Mouse (Mus musculus) cerebellum, postnatal 25 days (tissue): ENCODE measurements around the gene Eif3k.

Experiments used
- DNase-seq, 2 experiments: peaks; one replicate each; pipeline ENCODE4 v3.0.0; 2021; ENCODE audit warnings: mixed read lengths in 2 of 2

Eif3k gene

GRCm38 (mm10) chr7:28957997-28958725, 23.5 kb downstream of the Eif3k start:
- DNase-seq: no peak

DNA sequence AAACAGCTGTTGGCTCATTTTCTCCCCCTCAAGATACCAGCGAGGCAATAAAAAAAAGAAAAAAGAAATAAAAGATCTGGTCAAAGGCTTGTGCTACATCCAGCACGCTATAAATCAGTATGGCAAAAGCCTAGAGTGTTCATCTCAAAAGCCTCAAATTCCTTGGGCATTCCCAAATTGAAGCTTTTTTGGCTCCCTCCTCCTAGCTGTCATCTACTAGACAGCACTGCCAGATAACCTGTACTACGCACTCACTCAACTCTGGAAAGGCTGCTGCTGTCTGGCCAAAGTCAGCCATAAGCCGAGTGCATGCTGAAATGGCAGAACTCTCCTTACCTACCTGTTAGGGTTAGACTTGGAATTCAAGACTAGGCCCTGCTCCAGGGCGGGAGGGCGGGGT, 24.4 kb downstream of the Eif3k start:
- no peak for DNase-seq

- DNase-seq: no peak
Measured at GRCm38 (mm10) chr7:28956270-28956669, 25.4 kb downstream of the Eif3k start.

DNA sequence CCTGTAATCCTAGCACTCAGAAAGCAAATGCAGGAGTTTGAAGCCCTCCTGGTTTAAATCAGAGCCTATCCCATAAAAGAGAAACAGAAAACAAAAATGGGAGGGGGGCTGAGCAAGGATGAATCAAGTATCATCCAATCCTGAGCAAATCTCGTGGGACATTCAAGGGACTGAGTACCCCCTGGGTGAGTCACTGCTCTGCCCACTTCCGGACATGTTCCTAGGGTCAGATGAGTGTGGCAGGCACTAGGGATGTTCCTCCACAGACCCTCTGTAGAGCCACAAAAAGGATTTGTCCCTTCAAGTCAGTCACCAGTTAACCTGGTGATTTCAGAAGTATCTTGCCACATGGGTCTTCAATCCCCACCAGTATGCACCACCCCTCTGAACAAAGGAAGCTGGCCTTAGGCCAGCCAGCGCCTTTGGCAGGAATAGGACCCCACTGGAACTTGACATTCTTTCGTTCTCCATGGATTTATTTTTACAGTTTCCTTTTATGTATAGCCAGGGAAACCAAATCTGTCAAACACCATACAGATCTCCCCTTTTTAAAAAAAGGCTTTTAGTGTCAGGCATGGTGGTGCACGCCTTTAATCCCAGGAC, 26.3 kb downstream of the Eif3k start:
- DNase-seq: no peak

DNA sequence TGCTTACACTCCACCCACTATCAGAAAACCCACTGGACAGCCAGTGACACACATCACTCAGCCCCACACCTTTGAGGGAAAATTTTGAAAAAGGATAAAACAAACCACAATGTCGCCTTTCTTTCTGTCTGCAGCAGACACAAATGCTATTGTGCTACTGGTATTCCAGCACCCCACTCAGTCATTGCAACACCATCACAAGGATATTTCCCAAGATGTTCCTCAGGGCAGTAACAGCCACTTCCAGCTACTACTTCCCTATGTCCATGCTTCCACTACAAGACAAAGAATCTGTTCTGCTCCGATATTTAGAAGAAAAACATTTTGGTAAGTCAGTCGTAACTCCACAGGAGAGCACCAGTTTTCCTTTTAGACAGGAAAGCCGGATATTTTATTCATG, 26.9 kb downstream of the Eif3k start:
- DNase-seq: no peak

- DNase-seq: no peak
Measured at GRCm38 (mm10) chr7:28953476-28954376, 27.9 kb downstream of the Eif3k start.

GRCm38 (mm10) chr7:28952786-28953185, 28.9 kb downstream of the Eif3k start:
- no peak for DNase-seq

DNA sequence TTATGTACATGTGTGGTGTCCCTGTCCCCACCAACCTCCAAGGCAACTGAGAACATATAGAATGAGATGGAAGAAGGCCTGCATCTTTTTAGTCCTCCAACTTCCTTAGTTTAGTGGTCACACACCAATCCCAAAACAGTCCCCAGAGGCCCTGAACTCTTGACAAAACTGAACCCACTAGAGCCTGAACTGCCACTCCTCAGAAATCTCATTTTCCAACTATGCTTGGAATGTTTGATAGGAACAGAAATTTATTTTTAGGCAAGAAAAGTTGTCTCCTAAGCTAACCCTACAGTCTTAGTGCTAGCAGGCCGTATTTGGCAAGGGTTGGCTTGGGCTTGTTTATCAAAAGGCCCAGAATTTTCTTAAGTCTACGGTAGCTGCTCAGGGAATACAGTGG, 29.9 kb downstream of the Eif3k start:
- no peak for DNase-seq

DNA sequence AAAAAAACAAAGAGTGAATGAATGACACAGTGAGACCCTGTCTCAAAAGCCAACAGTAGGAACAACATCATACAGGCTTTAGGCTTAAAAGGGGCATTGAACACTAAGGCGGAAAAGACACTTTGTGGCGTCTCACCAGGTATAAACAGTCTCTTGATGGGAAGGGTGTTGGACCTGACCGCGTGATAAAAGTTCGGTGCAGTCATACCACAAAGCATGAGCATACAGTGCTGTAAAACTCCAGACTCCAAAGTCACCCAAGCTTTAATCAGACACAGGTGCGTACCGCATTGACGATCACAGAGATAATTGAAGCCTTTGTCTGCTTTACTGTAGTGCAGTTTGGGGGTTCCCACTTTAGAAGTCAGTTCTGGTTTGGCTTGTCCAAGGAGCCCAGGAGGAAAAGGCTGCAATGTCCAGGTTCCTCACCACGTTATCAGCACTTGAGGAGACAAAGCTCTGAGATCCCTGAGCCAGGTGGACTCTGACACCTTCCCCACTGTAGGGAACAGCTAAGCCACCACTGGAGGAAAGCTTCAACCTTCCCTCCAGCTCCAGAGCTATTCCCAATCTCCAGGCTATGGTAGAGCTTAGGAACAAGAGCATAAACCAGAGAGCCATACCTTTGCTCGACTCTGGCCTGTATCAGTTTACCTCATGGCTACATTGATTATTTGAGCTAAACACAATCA, 31.2 kb downstream of the Eif3k start:
- no peak for DNase-seq

- DNase-seq: no peak
Measured at GRCm38 (mm10) chr7:28949298-28949697, 32.4 kb downstream of the Eif3k start.

DNA sequence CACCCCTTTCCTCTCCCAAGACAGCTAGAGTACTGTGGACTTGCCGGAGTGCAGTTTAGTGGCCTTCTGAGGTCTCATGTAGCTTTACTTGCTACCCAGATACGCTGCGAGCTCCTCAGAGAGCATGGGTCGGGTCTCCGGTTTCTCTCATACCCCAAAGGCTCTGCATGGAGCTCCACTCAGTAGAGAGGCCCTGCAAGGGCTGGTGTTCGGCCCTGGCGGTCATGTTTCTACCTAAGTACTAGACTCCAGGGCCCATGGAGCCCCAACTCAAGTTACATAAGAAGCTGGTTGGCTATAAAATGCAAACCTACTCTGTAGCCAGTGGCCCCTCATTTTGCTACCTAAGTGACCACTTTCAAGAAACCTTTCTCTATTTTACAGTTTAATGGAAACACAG, 32.9 kb downstream of the Eif3k start:
- DNase-seq: no peak

- DNase-seq: no peak
Measured at GRCm38 (mm10) chr7:28946271-28946610, 35.4 kb downstream of the Eif3k start.

DNA sequence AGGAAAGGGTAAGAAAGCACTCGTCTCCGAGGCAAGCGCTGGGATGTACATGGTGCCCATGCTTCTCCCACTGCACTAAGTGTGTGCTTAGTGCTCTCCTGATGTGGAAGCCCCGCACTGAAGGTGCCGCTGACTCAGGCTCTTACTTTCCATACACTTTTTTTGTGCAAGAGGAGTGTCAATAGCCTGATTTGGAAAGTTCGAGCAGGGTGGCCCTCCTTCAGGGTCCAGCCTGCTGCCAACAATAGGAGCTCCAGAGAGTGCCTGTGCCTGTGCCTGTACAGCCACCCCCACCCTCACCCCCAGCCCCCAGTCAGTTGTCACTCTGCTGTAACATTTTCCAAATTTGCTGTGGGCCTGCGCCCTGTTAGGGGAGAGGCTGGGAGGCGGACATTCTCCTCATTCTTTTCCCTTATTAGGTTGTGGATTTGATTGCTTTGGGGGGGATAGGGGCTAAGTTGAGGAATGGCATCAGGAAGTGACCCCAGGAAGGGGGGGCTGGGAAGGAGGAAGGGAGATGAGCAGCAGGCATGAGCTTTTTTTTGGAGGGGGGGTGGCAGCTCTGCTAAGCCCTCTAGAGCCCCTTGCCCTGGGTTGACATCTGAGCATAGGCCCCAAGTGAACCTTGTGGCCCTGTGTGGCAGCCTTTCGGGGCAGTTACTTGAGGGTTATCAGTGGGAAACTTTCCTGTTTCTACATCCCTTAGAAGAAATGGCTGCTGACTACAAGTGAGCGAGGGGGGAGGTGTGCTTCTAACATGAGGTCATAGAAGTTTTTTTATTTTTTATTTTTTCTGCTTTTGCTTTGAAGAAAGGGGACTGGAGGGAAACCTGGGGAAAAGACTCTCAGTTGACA, 36.0 kb downstream of the Eif3k start:
- DNase-seq: no peak

DNA sequence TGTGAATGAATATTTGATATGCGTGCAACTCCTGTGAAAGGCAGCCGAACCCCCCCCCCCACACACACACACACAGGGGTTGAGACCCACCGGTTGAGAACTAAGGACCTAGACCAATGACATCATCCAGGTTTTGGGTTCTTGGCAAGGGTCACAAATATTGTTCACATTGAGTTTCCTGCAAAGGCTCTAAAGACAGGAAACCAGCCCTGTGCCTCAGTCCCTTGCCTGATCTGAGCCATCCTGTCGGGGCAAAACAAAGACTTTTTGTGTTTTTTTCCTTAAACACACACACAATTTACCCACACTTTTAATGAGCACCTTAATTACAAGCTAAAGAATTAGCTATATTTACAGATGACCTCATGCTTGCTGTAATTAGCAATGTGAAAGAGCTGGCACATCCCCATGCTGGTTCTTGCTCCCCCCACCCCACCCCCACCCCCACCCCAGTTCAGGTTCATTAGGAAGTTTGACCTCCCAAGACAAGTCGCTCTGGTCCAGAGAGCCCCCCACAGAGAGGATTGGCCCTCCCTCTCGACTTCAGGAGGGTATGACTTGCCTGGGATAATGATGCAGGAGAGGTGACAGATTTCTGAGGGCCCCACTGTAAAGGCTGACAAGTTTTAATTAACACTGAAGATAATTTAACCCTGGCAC, 36.8 kb downstream of the Eif3k start:
- DNase-seq: no peak

DNA sequence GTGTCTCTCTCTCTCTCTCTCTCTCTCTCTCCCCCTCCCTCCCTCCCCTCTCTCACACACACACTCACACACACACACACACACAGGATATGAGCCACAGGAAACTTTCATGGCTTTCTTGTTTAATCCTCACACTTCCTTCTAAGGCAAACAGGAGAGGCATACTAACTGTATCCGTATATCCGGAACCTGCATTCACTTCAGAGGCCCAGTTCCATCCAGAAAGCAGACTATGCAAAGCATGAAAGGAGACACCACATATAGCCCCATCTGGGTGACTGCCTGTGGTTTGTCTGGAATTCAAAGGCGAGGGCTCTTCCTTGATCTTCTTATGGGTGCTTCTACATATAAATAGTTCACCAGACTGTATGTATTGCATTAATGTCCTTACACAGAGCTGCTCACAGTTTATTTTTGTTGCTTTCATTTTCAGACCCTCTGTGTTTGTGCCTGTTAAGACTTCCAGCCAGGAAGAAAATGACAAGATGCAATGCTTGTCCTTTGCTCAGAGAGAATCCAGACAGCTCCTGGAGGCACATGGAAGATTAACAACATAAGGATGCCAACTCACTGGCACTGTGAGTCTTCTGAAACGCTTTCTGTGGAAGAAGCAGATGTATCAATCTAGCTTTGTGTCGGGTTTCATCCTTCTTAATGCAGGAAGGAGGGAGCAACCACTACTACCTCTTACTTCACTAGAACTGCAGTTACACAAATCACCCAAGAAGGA, 38.0 kb downstream of the Eif3k start:
- no peak for DNase-seq

DNA sequence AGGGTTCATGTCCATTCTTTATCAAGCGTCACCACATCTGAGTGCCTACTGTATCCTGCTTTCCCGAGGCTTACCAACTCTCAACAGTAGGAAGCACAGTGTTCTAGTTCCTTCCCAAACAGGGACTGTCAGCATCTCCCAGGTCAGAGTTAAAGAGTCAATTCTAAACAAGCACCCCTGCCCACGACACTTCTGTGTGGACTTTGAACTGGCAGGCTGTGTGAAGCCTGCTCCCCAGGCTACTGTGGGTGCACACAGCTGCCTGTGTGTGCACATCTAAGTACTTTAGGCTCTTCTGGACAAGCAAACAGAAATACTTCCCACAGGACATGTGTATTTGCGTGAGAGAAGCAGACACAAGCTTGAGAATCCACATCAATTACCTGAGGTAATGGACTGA, 40.1 kb downstream of the Eif3k start:
- no peak for DNase-seq

DNA sequence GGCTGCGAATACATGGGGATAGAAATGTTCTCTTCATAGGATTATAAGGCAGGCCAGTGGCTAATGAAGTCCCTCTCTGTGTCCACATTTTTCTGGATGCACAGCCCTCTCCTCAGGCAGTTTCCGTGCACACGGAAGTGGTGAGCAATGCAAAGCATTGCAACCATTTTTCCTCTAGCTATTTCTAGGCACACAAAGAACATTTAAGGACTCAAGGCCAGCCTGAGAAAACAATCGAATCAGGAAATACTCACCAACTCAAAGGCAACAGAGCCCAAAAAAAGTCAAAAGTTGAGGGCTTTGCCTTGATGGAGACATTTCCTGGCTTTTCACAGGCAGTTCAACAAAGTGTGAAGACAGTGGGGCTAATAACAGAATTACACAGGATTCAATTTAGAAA, 40.5 kb downstream of the Eif3k start:
- DNase-seq: no peak

DNA sequence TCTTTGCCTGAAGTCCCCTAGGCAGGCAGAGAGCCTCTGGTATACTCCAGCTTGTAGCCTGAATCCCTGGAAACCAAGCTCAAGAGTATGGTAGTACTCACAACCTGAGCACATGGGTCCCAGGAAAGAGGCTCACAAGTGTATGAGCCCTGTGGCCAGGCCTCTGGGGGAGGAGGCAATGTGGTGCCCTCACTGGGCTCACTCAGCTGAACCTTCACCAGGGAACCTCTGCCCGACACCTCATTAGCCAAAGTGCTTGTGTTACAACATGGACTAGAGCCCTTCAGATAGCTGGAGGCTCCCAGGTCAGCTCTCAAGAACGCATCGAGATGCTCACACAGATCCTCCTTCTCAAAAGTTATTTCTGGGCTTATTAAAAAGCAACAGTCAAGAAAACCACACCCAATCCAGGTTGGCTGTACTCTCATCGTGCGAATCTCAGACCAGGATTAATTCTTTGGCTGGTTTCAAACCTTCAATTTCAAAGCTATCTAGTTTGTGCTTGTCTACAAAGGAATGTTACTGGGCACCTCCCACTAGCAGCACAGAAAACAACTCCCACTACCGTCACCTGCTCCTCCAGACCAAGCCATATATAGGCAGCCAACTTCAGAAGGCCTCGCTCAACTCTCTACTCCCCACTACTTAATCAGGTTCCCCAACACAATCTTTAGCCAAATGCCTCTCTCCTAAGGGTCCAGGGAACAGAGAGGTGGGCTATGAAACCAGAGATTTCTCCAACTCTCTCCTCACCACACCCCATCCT, 42.1 kb downstream of the Eif3k start:
- DNase-seq: no peak

DNA sequence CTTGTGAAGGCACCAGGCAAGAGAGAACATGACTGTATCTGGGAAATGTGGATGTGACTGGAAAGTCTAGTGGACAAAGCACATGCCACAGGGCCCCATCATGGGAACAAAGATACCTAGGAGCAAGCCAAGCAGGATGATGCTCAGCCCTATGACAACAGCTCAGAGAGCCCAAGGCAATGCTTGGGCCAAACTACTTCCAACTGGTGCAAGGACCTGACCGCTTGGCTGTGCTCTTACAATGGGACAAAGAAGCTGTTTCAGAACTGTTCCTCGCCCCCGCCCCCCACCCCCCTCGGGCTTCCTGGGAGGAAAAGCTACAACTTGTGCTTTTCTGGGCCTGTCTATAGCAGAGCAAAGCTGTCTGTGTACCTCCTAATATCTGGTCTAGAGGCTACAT, 43.0 kb downstream of the Eif3k start:
- DNase-seq: no peak

GRCm38 (mm10) chr7:28936787-28937186, 44.9 kb downstream of the Eif3k start:
- DNase-seq: no peak
